Mouse (Mus musculus) erythroblast, embryonic 14.5 days (primary cell): Measurements from ENCODE around the gene Ceacam19. TPM values are rescaled to one million over a fixed set of nuclear protein-coding genes. Genes with fewer than 3 reads are reported as not detected.

Source experiments
- H3K27me3 ChIP-seq: 2 replicates; pipeline ENCODE4 v1.6.1; 2012; ENCODE audit warnings: inconsistent platforms; ENCODE audit not compliant: control insufficient read depth
- H3K36me3 ChIP-seq: 2 replicates; pipeline ENCODE4 v1.6.1; 2012; ENCODE audit warnings: mild to moderate bottlenecking, inconsistent platforms; ENCODE audit not compliant: control insufficient read depth
- H3K4me1 ChIP-seq: 2 replicates; pipeline ENCODE4 v1.6.1; 2012; ENCODE audit warnings: inconsistent platforms; ENCODE audit not compliant: control insufficient read depth
- H3K4me3 ChIP-seq: replicated peaks from 2 replicates; pipeline ENCODE3; 2012; ENCODE audit warnings: moderate library complexity, mild to moderate bottlenecking, inconsistent platforms
- H3K9me3 ChIP-seq: 2 replicates; pipeline ENCODE4 v1.6.1; 2012; ENCODE audit warnings: low read length, inconsistent platforms, mixed read lengths; ENCODE audit not compliant: control insufficient read depth
- GATA1 ChIP-seq: IDR thresholded peaks from 2 replicates; pipeline ENCODE4 v1.6.1; 2012; ENCODE audit warnings: low read length, inconsistent platforms, mixed read lengths
- TAL1 ChIP-seq: IDR thresholded peaks from 3 replicates; pipeline ENCODE4 v1.6.1; 2012; ENCODE audit warnings: low read length, inconsistent platforms, mixed read lengths
- polyA plus RNA-seq: library from polyadenylated mRNA; stranded (reverse); fragments of >175 nt; gene quantifications from 2 replicates; pipeline ENCODE4 v1.2.3, GENCODE M21; 2012

Ceacam19 gene
- polyA plus RNA-seq, 1 experiment, result not detected

GRCm38 (mm10) chr7:19831837-19832236, 55.9 kb downstream of the Ceacam19 start:
- no peaks in the 10 kb centered on the region for H3K36me3 ChIP-seq
- H3K4me3 ChIP-seq, result no peak overlapping the region
- H3K4me1 ChIP-seq, result no peaks in the 10 kb centered on the region
- no peak for TF ChIP-seq TAL1
- no peak for TF ChIP-seq GATA1
- H3K27me3 ChIP-seq, result no peaks in the 10 kb centered on the region
- no peaks in the 10 kb centered on the region for H3K9me3 ChIP-seq

DNA sequence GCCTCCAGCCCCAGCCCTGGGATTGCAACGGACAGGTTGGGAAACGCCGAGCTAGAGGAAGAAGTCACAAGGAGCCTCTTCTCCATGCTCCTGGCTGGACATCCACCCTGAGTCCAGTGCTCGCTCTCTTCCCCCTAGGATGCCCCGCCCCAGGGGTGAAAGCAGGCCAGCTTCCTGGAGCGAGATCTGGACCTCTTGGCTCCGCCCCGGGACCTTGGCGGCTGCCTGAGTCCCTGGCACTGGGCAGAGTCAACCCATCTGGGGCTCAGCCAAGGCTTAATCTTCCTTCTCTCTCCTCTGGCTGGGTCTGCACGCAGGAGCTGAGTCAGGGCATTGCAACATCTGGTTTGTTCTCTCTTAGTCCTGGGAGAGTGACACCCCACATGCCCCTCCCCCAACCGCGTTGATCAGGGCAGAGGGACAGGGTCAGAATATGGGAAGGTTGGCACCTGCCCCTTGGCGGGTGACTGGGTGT, 57.0 kb downstream of the Ceacam19 start:
- H3K27me3 ChIP-seq, result no peaks in the 10 kb centered on the region
- no peaks in the 10 kb centered on the region for H3K9me3 ChIP-seq
- no peak overlapping the region for H3K4me3 ChIP-seq
- no peak for TF ChIP-seq GATA1
- no peak for TF ChIP-seq TAL1
- H3K4me1 ChIP-seq, result no peaks in the 10 kb centered on the region
- H3K36me3 ChIP-seq, result no peaks in the 10 kb centered on the region

GRCm38 (mm10) chr7:19829694-19830093, 58.1 kb downstream of the Ceacam19 start:
- Histone ChIP-seq H3K4me1 (no peaks in the 10 kb centered on the region), H3K9me3 (no peaks in the 10 kb centered on the region), H3K36me3 (no peaks in the 10 kb centered on the region), H3K4me3 (no peak overlapping the region), H3K27me3 (no peaks in the 10 kb centered on the region)
- TF ChIP-seq TAL1, result no peak
- no peak for TF ChIP-seq GATA1

- Histone ChIP-seq H3K27me3 (peaks cover 27% of the 10 kb centered on the region), H3K4me3 (no peak overlapping the region), H3K9me3 (no peaks in the 10 kb centered on the region), H3K4me1 (peaks cover 3% of the 10 kb centered on the region), H3K36me3 (no peaks in the 10 kb centered on the region)
- TF ChIP-seq GATA1 (no peak), TAL1 (no peak)
Measured at GRCm38 (mm10) chr7:19826756-19827155, 61.0 kb downstream of the Ceacam19 start.

Other genes with a start within 250 kb of the Ceacam19 start
- gene Clptm1, start 222.9 kb downstream of the Ceacam19 start, polyA plus RNA-seq, result 15.2 and 16.7 TPM in 2 replicates
- 0.32 and 0.99 TPM in 2 replicates for gene Apoc2, start 210.0 kb downstream of the Ceacam19 start, polyA plus RNA-seq
- gene Gm44805, start 206.5 kb downstream of the Ceacam19 start, polyA plus RNA-seq, result not detected in 2 replicates
- 0.10 and 0.20 TPM in 2 replicates for gene Apoc4, start 206.5 kb downstream of the Ceacam19 start, polyA plus RNA-seq
- gene Apoc1, start 195.3 kb downstream of the Ceacam19 start, polyA plus RNA-seq, result 0.94 and 1.3 TPM in 2 replicates
- 12.1 and 14.3 TPM in 2 replicates for gene Apoe, start 188.8 kb downstream of the Ceacam19 start, polyA plus RNA-seq
- 12.7 and 13.1 TPM in 2 replicates for gene Tomm40, start 172.5 kb downstream of the Ceacam19 start, polyA plus RNA-seq
- gene Nectin2, start 137.5 kb downstream of the Ceacam19 start, polyA plus RNA-seq, result 0.13 and 0.15 TPM in 2 replicates
- 0.02 TPM in 1 of 2 replicates, not detected in the other for gene Bcam, start 116.9 kb downstream of the Ceacam19 start, polyA plus RNA-seq
- not detected in 2 replicates for gene Cblc, start 91.2 kb downstream of the Ceacam19 start, polyA plus RNA-seq
- gene Bcl3, start 65.2 kb downstream of the Ceacam19 start, polyA plus RNA-seq, result 0.15 and 0.18 TPM in 2 replicates
- not detected in 2 replicates for gene Gm19345, start 36.0 kb downstream of the Ceacam19 start, polyA plus RNA-seq
- not detected in 2 replicates for gene Ceacam16, start 26.7 kb downstream of the Ceacam19 start, polyA plus RNA-seq
- 0.02 and 0.04 TPM in 2 replicates for gene Pvr, start 33.2 kb upstream of the Ceacam19 start, polyA plus RNA-seq
- gene Igsf23, start 62.8 kb upstream of the Ceacam19 start, polyA plus RNA-seq, result not detected in 2 replicates
- not detected in 2 replicates for gene Ceacam20, start 77.4 kb upstream of the Ceacam19 start, polyA plus RNA-seq
- gene Nlrp9b, start 103.5 kb upstream of the Ceacam19 start, polyA plus RNA-seq, result not detected in 2 replicates
- 0.01 TPM in 1 of 2 replicates, not detected in the other for gene Vmn1r91, start 211.7 kb upstream of the Ceacam19 start, polyA plus RNA-seq
- not detected in 2 replicates for gene Gm16442, start 234.6 kb upstream of the Ceacam19 start, polyA plus RNA-seq